Mouse (Mus musculus): ENCODE data around the gene Defb36.

DNA sequence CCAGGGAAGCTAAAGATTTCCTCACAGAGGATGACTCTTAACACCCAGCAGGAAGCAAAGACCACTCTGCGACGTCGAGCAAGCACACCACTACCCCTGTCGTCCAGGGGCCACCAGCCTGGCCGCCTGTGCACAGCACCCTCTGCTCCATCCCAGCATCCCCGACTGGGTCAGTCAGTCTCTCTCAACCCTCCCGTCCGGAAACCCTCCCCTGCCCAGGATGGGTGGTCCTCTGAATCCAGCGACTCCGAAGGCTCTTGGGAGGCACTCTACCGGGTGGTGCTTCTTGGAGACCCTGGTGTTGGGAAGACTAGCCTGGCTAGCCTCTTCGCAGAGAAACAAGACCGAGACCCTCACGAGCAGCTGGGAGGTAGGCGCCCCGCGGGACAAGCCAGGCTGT lies 23.9 kb downstream of the Defb36 start:
- no peak for TF ChIP-seq MYOG (IDR thresholded peaks at IDR 0.05; ENCODE audit: control insufficient read depth in 1 of 3, insufficient read depth in 1 of 3, insufficient read length in 2 of 3, low read depth in 2 of 3)
- peak; percentile 35 for TF ChIP-seq POLR2A (IDR thresholded peaks at IDR 0.05; ENCODE audit: insufficient read length, low read depth)
- no peak for TF ChIP-seq E2F4 (IDR thresholded peaks at IDR 0.05; ENCODE audit: insufficient read depth)
- no peak for TF ChIP-seq MAX (IDR thresholded peaks at IDR 0.05; ENCODE audit: low read depth)
- no peak for TF ChIP-seq USF1 (IDR thresholded peaks at IDR 0.05; ENCODE audit: low read depth)
- no peak for TF ChIP-seq POLR2AphosphoS2 (IDR thresholded peaks at IDR 0.05; ENCODE audit: insufficient read length, low read depth)
- no peak for TF ChIP-seq MYOD1 (IDR thresholded peaks at IDR 0.05; ENCODE audit: control insufficient read depth in 1 of 3, insufficient read length in 2 of 3, low read depth in 2 of 3)

All from myocyte (in vitro differentiated cells).